Mouse (Mus musculus) Patski (cell line): ENCODE data around the gene Cand2. TPM values are rescaled to one million over a fixed set of nuclear protein-coding genes. Genes with fewer than 3 reads are reported as not detected.

Experiments used
- ATAC-seq: fragments of 100-300 bp; one replicate; pipeline ENCODE4 v1.8.0; 2021
- CTCF ChIA-PET: fragments of 350-600 bp; sonication (Branson Sonifier 250); formaldehyde crosslinking; loops from one replicate; lab custom pipeline; 2022; ENCODE audit warnings: inconsistent platforms; lab: Charles Lee
- POLR2A ChIA-PET: fragments of 350-600 bp; sonication (Branson Sonifier 250); formaldehyde crosslinking; loops from one replicate; lab custom pipeline; 2022; ENCODE audit warnings: antibody characterized with exemption, inconsistent platforms; lab: Charles Lee
- DNase-seq: peaks from one replicate; pipeline ENCODE4 v3.0.0-alpha.2; 2011; ENCODE audit warnings: low read depth, low spot score
- H3K27me3 ChIP-seq: fragments of 371-371 bp; one replicate; pipeline ENCODE4 v1.5.1; 2021
- CTCF ChIP-seq: fragments of 100-300 bp; IDR thresholded peaks from one replicate; pipeline ENCODE4 v1.5.1; 2021
- in situ Hi-C: fragments of 300-500 bp; cut with MboI; formaldehyde crosslinking; loops from 3 replicates; pipeline ENCODE4 v1.11.1; 2018; ENCODE audit warnings: low pct_unique_long_range_greater_than_20kb, mixed read lengths
- polyA plus RNA-seq: library from polyadenylated mRNA; unstranded; gene quantifications from one replicate; pipeline ENCODE4 v1.2.3, GENCODE M21; 2021

Gene Cand2
- polyA plus RNA-seq, 1 experiment from 2014 or later: 9.9 TPM

DNA sequence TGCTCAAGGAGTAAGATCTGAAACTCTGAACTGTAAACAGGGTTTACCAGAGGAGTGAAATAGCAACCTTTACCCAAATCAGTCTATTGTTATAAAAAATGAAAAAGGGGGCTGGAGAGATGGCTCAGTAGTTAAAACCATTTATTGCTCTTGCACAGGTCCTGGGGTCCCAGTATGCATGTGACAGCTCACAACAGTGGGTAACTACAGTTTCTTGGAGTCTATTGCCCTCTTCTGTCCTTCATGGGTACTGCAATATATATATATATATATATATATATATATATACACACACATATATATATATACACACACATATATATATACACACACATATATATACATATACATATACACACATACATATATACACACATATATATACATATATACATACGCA is 1.7 kb upstream of the Cand2 start:
- POLR2A ChIA-PET: no interaction called here
- ATAC-seq (no peak), DNase-seq (no peak)

DNA sequence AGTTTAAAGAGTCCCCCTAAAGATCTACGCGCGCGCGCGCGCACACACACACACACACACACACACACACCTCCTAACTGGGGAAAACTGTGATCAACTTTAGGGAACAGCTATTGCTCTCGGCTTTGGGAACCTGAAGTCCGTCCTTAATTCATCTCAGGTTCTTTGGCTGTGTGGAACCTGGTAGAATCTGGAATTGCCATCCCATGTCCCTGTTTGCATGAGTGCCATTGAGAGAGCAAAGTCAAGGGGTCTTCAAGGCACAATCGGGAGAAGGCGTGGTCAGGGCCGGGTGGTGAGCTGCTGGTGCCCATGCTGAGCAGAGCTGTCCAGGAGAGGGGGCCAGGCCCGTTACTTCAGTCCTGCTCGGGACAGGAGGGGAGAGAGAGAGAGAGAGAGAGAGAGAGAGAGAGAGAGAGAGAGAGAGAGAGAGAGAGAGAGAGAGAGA is 348 bp upstream of the Cand2 start:
- POLR2A ChIA-PET: no interaction called here
- CTCF ChIA-PET: no interaction called here
- DNase-seq: no peak
- no peak for ATAC-seq
- no peak for TF ChIP-seq CTCF
- H3K27me3 ChIP-seq: no peaks in the 10 kb centered on the region
- in situ Hi-C loops: no loop called here

More for the DNA sequence above, 1.7 kb upstream of the Cand2 start:
- CTCF ChIA-PET: no interaction called here
- no peak for TF ChIP-seq CTCF
- no peaks in the 10 kb centered on the region for H3K27me3 ChIP-seq
- in situ Hi-C loops: no loop called here

DNA sequence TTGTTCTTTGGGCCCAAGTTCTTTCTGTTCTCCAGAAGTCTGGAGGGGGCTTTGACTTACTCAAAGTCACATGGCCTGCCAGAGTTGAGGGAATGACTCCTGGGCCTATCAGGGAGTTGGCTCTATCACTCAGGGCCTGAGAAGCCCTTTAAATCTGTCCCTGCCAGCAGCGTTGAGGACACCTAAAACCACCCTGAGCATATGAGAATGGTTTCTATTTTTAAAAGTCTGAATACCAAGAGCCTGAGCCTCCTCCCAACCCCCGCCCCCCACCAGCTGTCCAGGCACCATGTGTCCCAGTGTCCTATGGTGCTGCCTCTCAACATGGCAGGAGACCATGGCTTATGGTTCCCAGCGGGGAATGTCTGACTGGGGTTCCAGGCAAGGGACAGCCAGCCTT is 1.5 kb downstream of the Cand2 start:
- no peaks in the 10 kb centered on the region for H3K27me3 ChIP-seq
- no peak for TF ChIP-seq CTCF
- DNase-seq (no peak), ATAC-seq (no peak)
- ChIA-PET CTCF (no interaction called here), POLR2A (no interaction called here)
- in situ Hi-C loops: no loop called here

DNA sequence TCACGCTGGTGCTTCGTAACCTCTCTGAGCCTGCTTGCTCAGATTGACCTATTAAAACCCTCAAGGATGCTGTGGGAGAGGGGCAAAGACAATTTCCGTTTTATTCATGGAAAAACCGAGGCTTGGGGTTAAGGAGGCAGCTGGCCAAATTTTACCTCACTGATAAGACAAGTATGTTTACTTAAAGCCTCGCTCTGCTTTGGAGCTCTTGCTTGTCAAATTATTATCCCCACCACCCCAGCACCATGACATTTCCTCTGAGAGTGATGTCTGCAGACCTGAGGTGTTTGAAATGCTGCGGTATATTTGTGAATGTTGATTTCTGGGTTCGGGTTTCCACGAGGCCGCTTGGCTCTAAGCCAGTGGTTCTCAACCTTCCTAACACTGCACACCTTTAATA is 2.0 kb downstream of the Cand2 start:
- H3K27me3 ChIP-seq: no peaks in the 10 kb centered on the region
- ATAC-seq (no peak), DNase-seq (no peak)
- CTCF ChIA-PET: no interaction called here
- in situ Hi-C loops: no loop called here
- TF ChIP-seq CTCF: no peak
- POLR2A ChIA-PET: no interaction called here

DNA sequence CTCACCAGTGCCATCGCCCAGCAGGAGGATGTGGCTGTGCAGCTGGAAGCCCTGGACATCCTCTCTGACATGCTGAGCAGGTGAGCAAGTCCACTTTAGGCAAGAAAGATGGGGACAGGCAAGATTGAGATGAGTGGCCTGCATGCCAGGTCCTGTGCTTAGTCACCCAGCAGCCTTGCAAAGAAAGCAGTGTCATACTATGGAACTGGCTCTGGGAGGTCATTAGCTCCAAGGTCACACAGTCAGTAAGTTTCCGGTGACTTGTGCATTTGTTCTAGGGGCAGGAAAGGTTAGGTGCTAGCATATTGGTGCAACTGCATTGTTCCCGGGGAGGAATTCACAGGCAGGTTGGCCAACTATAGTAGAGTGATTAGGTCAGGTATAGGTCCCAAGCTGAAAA is 8.4 kb downstream of the Cand2 start:
- ATAC-seq (no peak), DNase-seq (no peak)
- TF ChIP-seq CTCF: no peak
- in situ Hi-C loops: no loop called here
- POLR2A ChIA-PET: interaction anchor here (0.8 kb wide), 1 partner anchor 19 kb away, joined by 5 read pairs; no protein-coding TSS in a partner anchor
- no peaks in the 10 kb centered on the region for H3K27me3 ChIP-seq
- CTCF ChIA-PET: no interaction called here

DNA sequence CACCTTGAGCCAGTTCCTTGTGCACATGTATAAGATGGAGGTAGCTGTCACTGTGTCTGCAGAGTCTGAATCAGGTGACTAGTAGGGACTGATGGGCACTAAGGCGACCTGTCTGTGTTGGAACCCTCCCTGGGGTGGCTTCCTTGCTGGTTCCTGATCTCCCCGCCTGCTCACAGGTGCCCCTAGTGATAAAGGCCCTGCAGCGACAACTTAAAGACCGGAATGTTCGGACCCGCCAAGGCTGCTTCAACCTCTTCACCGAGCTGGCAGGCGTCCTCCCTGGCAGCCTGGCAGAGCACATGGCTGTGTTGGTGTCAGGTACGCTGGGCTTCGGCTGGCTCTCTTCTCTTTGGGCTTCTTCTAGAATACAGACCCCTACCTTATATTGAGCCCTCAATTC is 16.7 kb downstream of the Cand2 start:
- ChIA-PET CTCF (interaction anchor here (1.0 to 1.4 kb wide), 2 partner anchors 12 to 25 kb away, joined by 3 to 4 read pairs; no protein-coding TSS in a partner anchor), POLR2A (no interaction called here)
- no peak for DNase-seq
- in situ Hi-C loops: no loop called here
- ATAC-seq: no peak
- TF ChIP-seq CTCF: no peak
- no peaks in the 10 kb centered on the region for H3K27me3 ChIP-seq

DNA sequence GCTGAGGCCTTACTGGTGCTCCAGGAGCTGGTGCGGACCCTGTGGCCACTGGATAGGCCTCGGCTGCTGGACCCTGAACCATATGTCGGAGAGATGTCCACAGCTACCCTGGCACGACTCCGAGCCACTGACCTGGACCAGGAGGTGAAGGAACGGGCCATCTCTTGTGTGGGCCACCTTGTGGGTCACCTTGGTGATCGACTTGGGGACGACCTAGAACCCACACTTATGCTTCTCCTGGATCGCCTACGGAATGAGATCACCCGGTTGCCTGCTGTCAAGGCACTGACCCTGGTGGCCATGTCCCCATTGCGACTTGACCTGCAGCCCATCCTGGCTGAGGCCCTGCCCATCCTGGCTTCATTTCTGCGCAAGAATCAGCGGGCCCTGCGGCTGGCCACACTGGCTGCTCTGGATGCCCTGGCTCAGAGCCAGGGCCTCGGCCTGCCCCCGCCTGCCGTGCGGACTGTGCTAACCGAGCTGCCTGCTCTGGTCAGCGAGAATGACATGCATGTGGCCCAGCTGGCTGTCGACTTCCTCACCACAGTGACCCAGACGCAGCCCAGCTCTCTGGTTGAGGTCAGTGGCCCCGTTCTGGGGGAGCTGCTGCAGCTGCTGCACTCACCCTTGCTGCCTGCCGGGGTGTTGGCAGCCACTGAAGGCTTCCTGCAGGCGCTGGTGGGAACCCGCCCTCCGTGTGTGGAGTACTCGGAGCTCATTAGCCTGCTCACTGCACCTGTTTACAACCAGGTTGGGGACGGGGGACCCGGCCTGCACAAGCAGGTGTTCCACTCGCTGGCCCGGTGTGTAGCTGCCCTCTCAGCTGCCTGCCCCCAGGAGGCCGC is 17.7 kb downstream of the Cand2 start:
- TF ChIP-seq CTCF: no peak
- DNase-seq (no peak), ATAC-seq (peak; percentile 36)
- H3K27me3 ChIP-seq: no peaks in the 10 kb centered on the region
- CTCF ChIA-PET: interaction anchor here (0.8 to 1.0 kb wide), 2 partner anchors 11 kb away, joined by 3 to 4 read pairs; no protein-coding TSS in a partner anchor
- POLR2A ChIA-PET: no interaction called here
- in situ Hi-C loops: no loop called here

DNA sequence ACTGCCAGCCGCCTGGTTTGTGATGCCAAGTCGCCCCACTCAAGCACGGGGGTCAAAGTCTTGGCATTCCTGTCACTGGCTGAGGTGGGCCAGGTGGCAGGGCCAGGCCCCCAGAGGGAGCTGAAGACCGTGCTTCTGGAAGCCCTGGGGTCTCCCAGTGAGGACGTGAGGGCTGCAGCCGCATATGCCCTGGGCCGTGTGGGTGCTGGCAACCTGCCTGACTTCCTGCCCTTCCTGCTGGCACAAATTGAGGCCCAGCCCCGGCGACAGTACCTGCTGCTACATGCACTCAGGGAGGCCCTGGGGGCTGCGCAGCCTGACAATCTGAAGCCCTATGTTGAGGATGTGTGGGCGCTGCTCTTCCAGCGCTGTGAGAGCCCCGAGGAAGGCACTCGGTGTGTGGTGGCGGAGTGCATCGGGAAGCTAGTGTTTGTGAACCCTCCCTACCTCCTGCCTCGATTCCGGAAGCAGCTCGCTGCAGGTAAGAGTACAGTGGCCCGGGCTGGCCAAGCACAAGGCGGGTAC is 18.4 kb downstream of the Cand2 start:
- TF ChIP-seq CTCF: no peak
- ChIA-PET CTCF (interaction anchor here (0.8 kb wide), 1 partner anchor 10 kb away, joined by 3 read pairs; no protein-coding TSS in a partner anchor), POLR2A (no interaction called here)
- in situ Hi-C loops: no loop called here
- H3K27me3 ChIP-seq: no peaks in the 10 kb centered on the region
- ATAC-seq: no peak
- no peak for DNase-seq

DNA sequence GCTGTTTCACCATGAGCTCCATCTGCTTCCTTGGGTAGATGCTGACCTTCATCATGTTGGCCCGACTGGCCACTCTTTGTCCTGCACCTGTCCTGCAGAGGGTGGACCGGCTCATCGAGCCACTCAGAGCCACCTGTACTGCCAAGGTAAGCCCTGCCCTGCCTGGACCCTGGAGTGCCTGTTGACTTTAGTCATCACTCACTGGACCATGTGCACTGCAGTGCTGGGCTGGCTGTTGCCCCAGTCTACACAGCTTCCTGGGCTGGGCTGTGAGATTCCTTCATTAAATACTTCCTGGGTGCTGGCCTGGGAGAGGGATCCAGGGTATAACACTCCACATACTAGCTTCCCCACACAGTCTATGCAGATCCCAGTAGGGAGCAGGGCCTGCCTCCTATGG is 27.5 kb downstream of the Cand2 start:
- in situ Hi-C loops: no loop called here

DNA sequence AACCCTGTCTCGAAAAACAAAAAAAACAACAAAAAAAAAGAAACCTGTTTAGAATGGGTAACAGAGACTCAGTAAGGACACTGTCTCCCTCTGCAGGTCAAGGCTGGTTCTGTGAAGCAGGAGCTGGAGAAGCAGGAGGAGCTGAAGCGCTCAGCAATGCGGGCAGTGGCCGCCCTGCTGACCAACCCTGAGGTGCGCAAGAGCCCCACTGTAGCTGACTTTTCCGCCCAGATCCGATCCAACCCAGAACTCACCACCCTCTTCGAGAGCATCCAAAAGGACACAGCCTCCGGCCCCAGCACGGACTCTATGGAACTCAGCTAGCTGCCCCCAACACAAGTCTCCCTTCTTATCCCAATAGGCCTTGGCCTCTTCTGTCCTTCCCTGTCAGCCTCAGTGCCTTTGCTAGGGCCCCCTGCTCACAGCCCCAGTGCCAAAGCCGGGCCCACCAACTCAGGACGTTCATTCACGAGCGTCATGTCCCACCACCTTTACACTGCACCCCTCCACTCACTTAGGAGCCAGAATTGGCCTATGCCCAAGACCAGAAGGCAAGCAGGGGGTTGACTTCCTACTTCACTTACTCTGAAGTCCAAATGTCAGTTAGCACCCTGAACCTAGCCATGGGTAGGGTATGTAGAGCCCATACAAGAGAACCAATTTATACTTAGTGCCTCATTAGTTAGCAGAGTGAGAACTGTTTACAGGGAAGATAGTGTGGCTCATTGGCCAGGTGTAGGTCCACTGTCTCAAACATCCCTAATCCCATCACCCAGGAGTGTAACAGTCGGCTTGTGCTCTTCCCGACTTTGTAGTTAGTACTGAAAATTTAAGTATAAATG is 29.4 kb downstream of the Cand2 start:
- CTCF ChIA-PET: interaction anchor here (0.7 to 1.5 kb wide), 6 partner anchors 10 to 195 kb away, joined by 3 to 4 read pairs (median 3); no protein-coding TSS in a partner anchor
- in situ Hi-C loops: no loop called here
- POLR2A ChIA-PET: no interaction called here
- peak; percentile 75 for ATAC-seq
- H3K27me3 ChIP-seq: no peaks in the 10 kb centered on the region
- TF ChIP-seq CTCF: no peak
- DNase-seq: no peak

More for the DNA sequence above, 27.5 kb downstream of the Cand2 start:
- no peak for DNase-seq
- H3K27me3 ChIP-seq: no peaks in the 10 kb centered on the region
- ChIA-PET POLR2A (no interaction called here), CTCF (no interaction called here)
- ATAC-seq: no peak
- no peak for TF ChIP-seq CTCF
